Mouse (Mus musculus) brain, embryonic 14.5 days (tissue): ENCODE measurements at regions not wholly inside any gene's neighbourhood (a gene's known extent, or its start where the extent isn't known, plus 50 kb on each side); places are given as distances from the start of the nearest gene placed in this dataset.

Experiments used
- CTCF ChIP-seq: fragments of 200-500 bp; IDR thresholded peaks from 2 replicates; pipeline ENCODE4 v1.5.1; 2012; ENCODE audit warnings: inconsistent platforms, mild to moderate bottlenecking, moderate library complexity, borderline replicate concordance; ENCODE audit not compliant: insufficient read depth, insufficient read length; ENCODE audit errors: extremely low read depth
- POLR2A ChIP-seq: fragments of 200-500 bp; IDR thresholded peaks from 2 replicates; pipeline ENCODE4 v1.6.1; 2012; ENCODE audit warnings: mild to moderate bottlenecking, inconsistent platforms, borderline replicate concordance; ENCODE audit not compliant: poor library complexity, insufficient read depth, insufficient read length, severe bottlenecking; ENCODE audit errors: extremely low read depth

- TF ChIP-seq CTCF (no peak), POLR2A (no peak)
Observed at GRCm38 (mm10) chr15:74452426-74452825, 183.7 kb downstream of the Mroh4 start.
